Mouse (Mus musculus): ENCODE measurements around the gene Klrb1b.
"Not testable (repeated sequence)": the region's sequence is repeated elsewhere in the genome, so short reads cannot be mapped to it uniquely, and the experiment has no call there.

The Klrb1b gene

DNA sequence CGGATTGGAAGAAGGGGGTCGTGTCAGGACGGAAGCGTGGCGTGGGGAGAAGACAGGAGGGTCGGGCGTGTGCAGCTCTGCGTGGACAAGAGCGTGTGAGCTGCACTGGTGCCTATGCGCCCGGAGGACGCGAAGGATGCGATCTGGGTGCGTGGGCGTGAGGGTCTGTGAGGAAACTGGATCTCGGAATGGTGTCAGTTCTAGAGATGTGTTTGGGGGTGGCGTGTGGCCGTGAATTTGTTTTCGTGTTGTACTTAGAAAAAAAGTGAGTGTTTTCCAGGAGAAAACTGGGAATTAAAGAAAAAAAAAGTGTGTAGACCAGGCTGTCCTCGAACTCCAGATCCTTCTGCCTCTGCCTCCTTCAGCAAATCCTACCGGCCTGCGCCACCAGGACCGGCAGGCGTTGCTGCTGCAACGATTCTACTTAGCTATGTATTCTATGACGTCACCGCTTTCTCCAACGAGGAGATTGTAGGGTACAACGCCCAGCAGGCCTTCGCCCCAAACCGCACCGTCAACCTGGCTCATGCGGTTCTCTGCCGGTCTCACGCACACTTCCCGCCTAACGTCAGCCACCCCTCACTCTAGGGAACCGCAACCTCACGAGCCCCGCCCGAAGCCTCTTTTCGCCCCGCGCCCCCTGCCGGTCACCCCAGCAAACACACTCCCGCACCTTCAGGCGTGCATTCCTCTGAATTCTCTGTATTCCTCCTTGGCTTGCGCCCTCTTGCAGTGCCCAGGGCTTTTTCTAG lies 26.8 kb downstream of the Klrb1b start:
- peak; percentile 77 for DNase-seq (ENCODE audit: low read depth)

GRCm38 (mm10) chr6:128798772-128799143 lies 27.4 kb downstream of the Klrb1b start:
- peak; percentile 91 for DNase-seq (ENCODE audit: low read depth)

GRCm38 (mm10) chr6:128797936-128798771 lies 28.0 kb downstream of the Klrb1b start:
- peak; percentile 26 for DNase-seq (ENCODE audit: low read depth)

DNA sequence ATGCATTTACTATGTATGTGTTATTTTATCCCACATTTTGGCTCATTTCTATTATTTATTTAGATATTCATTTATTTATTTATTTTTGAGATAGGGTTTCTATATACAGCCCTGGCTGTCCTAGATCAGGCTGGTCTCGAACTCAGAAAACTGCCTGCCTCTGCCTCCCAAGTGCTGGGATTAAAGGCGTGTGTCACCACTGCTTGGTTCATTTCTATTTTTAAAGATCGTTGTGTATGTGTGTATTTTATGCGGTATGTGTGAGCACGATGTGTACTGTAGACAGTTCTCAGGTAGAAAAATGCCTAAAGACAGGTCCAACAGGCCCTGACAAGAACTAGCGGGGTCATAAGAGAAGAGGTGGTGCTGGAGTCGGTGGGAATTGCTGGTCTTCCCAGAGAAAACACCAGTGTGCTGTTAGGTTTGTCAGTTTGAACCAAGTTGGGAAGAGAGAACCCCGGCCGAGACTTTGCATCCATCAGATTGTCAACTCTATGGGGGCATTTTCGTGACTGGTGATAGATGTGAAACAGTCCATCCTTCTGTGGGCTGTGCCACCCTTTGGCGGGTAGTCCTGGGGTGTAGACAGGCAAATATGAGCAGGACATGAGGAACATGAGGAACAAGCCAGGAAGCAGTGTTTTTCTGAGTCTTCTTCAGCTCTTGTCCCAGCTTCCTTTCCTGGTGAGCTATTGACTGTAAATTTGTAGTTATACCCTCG lies 28.8 kb downstream of the Klrb1b start:
- peak; percentile 2 for DNase-seq (ENCODE audit: low read depth)

DNA sequence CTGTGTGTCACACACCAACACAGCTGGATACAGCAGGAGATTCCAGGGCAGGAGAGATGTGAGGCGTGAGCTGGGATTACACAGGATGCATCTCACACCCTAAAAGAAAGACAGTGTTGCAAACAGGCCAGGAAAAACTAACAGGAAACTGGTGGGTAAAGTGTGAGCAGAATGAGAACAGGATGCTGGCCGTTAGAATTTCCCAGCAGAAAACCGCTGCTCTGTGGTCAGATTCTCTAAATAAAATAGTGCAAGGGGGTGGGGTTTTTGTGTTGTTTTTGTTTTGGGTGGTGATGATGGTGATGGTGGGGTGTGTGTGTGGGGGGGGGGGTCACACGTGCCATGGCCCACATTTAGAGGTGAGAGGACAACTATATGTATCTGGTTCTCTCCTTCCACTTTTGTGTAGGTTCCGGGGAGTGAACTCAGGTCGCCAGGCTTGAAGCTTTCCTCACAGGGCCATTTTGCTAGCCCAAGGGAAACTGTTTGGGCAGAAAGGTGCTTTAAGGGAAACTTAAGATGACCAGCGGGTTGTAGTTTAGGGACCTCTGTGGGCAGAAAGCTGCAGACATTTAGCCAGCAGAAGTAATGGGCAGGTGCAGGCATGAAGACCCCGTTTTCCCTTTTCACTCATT lies 29.7 kb downstream of the Klrb1b start:
- peak; percentile 0 for DNase-seq (ENCODE audit: low read depth)

DNA sequence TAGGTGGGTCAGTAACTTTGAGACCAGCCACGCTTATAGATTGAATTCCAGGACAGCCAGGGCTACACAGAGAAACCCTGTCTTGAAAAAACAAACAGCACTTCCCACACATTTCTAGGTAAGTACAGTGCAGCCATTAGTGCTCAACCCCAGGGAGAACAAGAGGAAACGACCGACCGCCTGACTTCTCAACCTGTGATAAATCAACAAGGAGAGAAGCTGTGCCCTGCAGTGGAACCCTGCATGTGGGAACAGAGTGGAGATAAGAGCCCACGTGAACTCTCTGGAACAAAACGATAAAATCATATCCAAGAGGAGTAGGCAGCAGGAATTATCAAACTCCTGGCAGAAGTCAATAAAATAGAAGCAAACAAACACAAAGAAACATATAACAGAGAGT lies 32.4 kb downstream of the Klrb1b start:
- peak; percentile 0 for DNase-seq (ENCODE audit: low read depth)

- DNase-seq (ENCODE audit: low read depth) = not testable (repeated sequence)
Measured at GRCm38 (mm10) chr6:128790491-128790994, 35.6 kb downstream of the Klrb1b start.

DNA sequence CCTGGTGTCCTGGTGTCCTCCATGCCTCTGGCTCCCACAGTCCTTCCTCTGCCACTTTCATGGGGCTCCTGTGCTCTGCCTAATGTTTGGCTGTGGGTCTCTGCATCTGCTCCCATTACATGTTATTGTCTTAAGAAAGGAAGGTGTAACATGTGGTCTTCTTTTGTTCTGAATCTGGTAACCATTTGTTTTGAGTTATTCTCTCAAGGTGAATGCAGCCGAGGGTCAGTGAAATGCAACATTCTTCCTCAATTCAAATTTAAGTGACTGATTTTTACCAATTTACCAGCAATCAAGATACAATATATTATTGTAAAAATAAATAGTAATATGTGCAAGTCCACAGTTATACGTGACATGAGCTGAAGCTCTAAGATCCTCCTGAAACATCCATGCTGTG lies 37.0 kb downstream of the Klrb1b start, which contains the start of gene Klrb1c:
TSS of gene Klrb1c (minus strand) at position 101 of the 400 bp plus-strand sequence.
- no peak for DNase-seq (ENCODE audit: low read depth)

- DNase-seq (ENCODE audit: low read depth) = no peak
Measured at GRCm38 (mm10) chr6:128788517-128788916, 37.6 kb downstream of the Klrb1b start.

- not testable (repeated sequence) for DNase-seq (ENCODE audit: low read depth)
Measured at GRCm38 (mm10) chr6:128786396-128786795, 39.7 kb downstream of the Klrb1b start.

DNA sequence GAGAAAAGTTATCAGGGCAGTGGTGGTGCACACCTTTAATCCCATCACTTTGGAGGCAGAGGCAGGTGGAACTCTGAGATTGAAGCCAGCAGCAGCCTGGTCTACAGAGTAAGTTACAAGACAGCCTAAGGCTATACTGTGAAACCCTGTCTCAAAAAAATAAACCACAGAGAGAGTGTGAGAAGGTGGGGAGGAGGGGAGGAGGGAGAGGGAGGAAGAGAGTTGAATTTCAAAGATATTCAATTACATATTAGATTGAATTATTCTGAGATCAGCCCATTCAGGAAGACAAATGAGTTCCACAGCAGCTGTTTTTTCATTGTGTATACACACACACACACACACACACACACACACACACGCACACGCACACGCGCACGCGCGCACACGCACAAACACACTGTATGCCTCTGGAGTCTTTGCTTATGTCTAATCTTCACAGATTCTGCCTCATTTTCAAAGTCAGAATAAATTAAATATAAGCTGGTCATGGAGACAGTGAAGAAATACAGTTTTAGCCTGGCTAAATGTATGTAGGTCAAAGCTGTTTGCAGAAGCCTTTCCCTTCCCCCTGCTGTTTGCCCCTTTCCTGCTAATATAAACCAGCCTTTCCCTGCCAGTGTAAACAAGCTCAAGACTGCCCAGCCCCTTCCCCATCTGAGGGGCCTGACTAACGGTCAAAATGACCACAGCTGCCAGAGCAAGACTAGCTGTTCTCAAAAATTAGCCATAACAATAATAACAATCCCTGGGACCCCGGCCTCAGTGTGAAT lies 56.5 kb downstream of the Klrb1b start:
- DNase-seq (ENCODE audit: low read depth) = no peak

- no peak for DNase-seq (ENCODE audit: low read depth)
Measured at GRCm38 (mm10) chr6:128768047-128768446, 58.1 kb downstream of the Klrb1b start.

GRCm38 (mm10) chr6:128766486-128767254 lies 59.5 kb downstream of the Klrb1b start:
- DNase-seq (ENCODE audit: low read depth) = peak; percentile 82

- no peak for DNase-seq (ENCODE audit: low read depth)
Measured at GRCm38 (mm10) chr6:128765211-128765610, 60.9 kb downstream of the Klrb1b start.

- no peak for DNase-seq (ENCODE audit: low read depth)
Measured at GRCm38 (mm10) chr6:128764598-128764997, 61.5 kb downstream of the Klrb1b start.

GRCm38 (mm10) chr6:128763736-128764523 lies 62.2 kb downstream of the Klrb1b start:
- DNase-seq (ENCODE audit: low read depth) = peak; percentile 100

Measured in NIH3T3 (cell line).